Mouse (Mus musculus) bone marrow macrophage, adult 2 months (primary cell): Measurements from ENCODE around the gene Tm7sf3.

Source experiments
- CTCF ChIP-seq: IDR thresholded peaks from 2 replicates; pipeline ENCODE4 v1.5.1; 2012; ENCODE audit warnings: low read depth, mild to moderate bottlenecking, low read length, moderate library complexity
- POLR2A ChIP-seq: IDR thresholded peaks from 2 replicates; pipeline ENCODE4 v1.6.1; 2012; ENCODE audit warnings: mild to moderate bottlenecking, low read depth, low read length, borderline replicate concordance

- TF ChIP-seq POLR2A, result no peak
- no peak for TF ChIP-seq CTCF
These were observed 32.4 kb upstream of the Tm7sf3 start for GRCm38 (mm10) chr6:146674881-146675536.
